Mouse (Mus musculus) C2C12 (cell line): ENCODE results near the gene Sox5.

ENCODE experiments used
- CEBPB ChIP-seq: IDR thresholded peaks from one replicate; pipeline ENCODE4 v1.6.1; 2011; ENCODE audit warnings: low read depth, mild to moderate bottlenecking, control low read depth, moderate library complexity
- CTCF ChIP-seq: IDR thresholded peaks from one replicate; pipeline ENCODE4 v1.5.1; 2011; ENCODE audit not compliant: control insufficient read depth, insufficient read depth, insufficient read length
- FOSL1 ChIP-seq: IDR thresholded peaks from one replicate; pipeline ENCODE4 v1.8.0; 2011; ENCODE audit warnings: mild to moderate bottlenecking, low read length; ENCODE audit not compliant: poor library complexity, insufficient read depth, severe bottlenecking
- MAX ChIP-seq: IDR thresholded peaks from one replicate; pipeline ENCODE4 v1.6.1; 2011; ENCODE audit warnings: mild to moderate bottlenecking, control low read depth
- USF1 ChIP-seq: IDR thresholded peaks from one replicate; pipeline ENCODE4 v1.6.1; 2011; ENCODE audit warnings: low read depth, mild to moderate bottlenecking, control low read depth, moderate library complexity

- no peak for TF ChIP-seq USF1
- TF ChIP-seq CTCF = no peak
- no peak for TF ChIP-seq MAX
- no peak for TF ChIP-seq FOSL1
- TF ChIP-seq CEBPB = no peak
These were observed 221.6 kb downstream of the Sox5 start for GRCm38 (mm10) chr6:144560211-144560610.
